Mouse (Mus musculus): ENCODE measurements around the gene Agap1.
"Not testable (repeated sequence)": the region's sequence is repeated elsewhere in the genome, so short reads cannot be mapped to it uniquely, and the experiment has no call there.

The Agap1 gene

GRCm38 (mm10) chr1:89500925-89501324 lies 46.3 kb downstream of the Agap1 start:
- DNase-seq (ENCODE audit: inconsistent age in 2 of 2, low spot score in 1 of 2) = no peak

- DNase-seq (ENCODE audit: inconsistent age in 2 of 2, low spot score in 1 of 2) = no peak
These were observed 46.7 kb downstream of the Agap1 start for GRCm38 (mm10) chr1:89501346-89501745.

- DNase-seq (ENCODE audit: inconsistent age in 2 of 2, low spot score in 1 of 2) = not testable (repeated sequence)
These were observed 47.3 kb downstream of the Agap1 start for GRCm38 (mm10) chr1:89501891-89502290.

GRCm38 (mm10) chr1:89509196-89509595 lies 54.6 kb downstream of the Agap1 start:
- no peak for DNase-seq (ENCODE audit: inconsistent age in 2 of 2, low spot score in 1 of 2)

- no peak for DNase-seq (ENCODE audit: inconsistent age in 2 of 2, low spot score in 1 of 2)
These were observed 55.2 kb downstream of the Agap1 start for GRCm38 (mm10) chr1:89509763-89510340.

- DNase-seq (ENCODE audit: inconsistent age in 2 of 2, low spot score in 1 of 2) = no peak
These were observed 56.1 kb downstream of the Agap1 start for GRCm38 (mm10) chr1:89510731-89511130.

- peak; percentile 52 to 74 for DNase-seq (ENCODE audit: inconsistent age in 2 of 2, low spot score in 1 of 2)
These were observed 59.1 kb downstream of the Agap1 start for GRCm38 (mm10) chr1:89513616-89514283.

- no peak for DNase-seq (ENCODE audit: inconsistent age in 2 of 2, low spot score in 1 of 2)
These were observed 61.4 kb downstream of the Agap1 start for GRCm38 (mm10) chr1:89515808-89516560.

- DNase-seq (ENCODE audit: inconsistent age in 2 of 2, low spot score in 1 of 2) = no peak
These were observed 63.2 kb downstream of the Agap1 start for GRCm38 (mm10) chr1:89517817-89518216.

GRCm38 (mm10) chr1:89519914-89520643 lies 65.5 kb downstream of the Agap1 start:
- no peak for DNase-seq (ENCODE audit: inconsistent age in 2 of 2, low spot score in 1 of 2)

GRCm38 (mm10) chr1:89521406-89521805 lies 66.8 kb downstream of the Agap1 start:
- DNase-seq (ENCODE audit: inconsistent age in 2 of 2, low spot score in 1 of 2) = no peak

- DNase-seq (ENCODE audit: inconsistent age in 2 of 2, low spot score in 1 of 2) = peak in 1 of 2 experiments; percentile 31
These were observed 67.4 kb downstream of the Agap1 start for GRCm38 (mm10) chr1:89521935-89522535.

GRCm38 (mm10) chr1:89524369-89524768 lies 69.8 kb downstream of the Agap1 start:
- peak; percentile 86 to 96 for DNase-seq (ENCODE audit: inconsistent age in 2 of 2, low spot score in 1 of 2)

GRCm38 (mm10) chr1:89524998-89525397 lies 70.4 kb downstream of the Agap1 start:
- DNase-seq (ENCODE audit: inconsistent age in 2 of 2, low spot score in 1 of 2) = peak in 1 of 2 experiments; percentile 38

- peak; percentile 54 to 86 for DNase-seq (ENCODE audit: inconsistent age in 2 of 2, low spot score in 1 of 2)
These were observed 71.2 kb downstream of the Agap1 start for GRCm38 (mm10) chr1:89525825-89526224.

- DNase-seq (ENCODE audit: inconsistent age in 2 of 2, low spot score in 1 of 2) = no peak
These were observed 74.2 kb downstream of the Agap1 start for GRCm38 (mm10) chr1:89528671-89529276.

GRCm38 (mm10) chr1:89533702-89534101 lies 79.1 kb downstream of the Agap1 start:
- no peak for DNase-seq (ENCODE audit: inconsistent age in 2 of 2, low spot score in 1 of 2)

GRCm38 (mm10) chr1:89535206-89535605 lies 80.6 kb downstream of the Agap1 start:
- no peak for DNase-seq (ENCODE audit: inconsistent age in 2 of 2, low spot score in 1 of 2)

- DNase-seq (ENCODE audit: inconsistent age in 2 of 2, low spot score in 1 of 2) = peak in 1 of 2 experiments; percentile 40
These were observed 83.7 kb downstream of the Agap1 start for GRCm38 (mm10) chr1:89538163-89538946.

- no peak for DNase-seq (ENCODE audit: inconsistent age in 2 of 2, low spot score in 1 of 2)
These were observed 84.5 kb downstream of the Agap1 start for GRCm38 (mm10) chr1:89539127-89539526.
